In genomic region chr14:67554897-67555296, GRCm38 (mm10) we compare ENCODE assay signal across 19 mouse cellular contexts.
A peak's percentile ranks its signal among the peaks of the same experiment; 100 is the strongest.
DNase-seq lines count a peak whose midpoint lies in the region; ATAC-seq and TF ChIP-seq lines count a peak whose summit lies in the region.
"Had no signal": no experiment of that assay in that cellular context is flagged by ENCODE, and none has a peak within 500 bp of the region (broad histone marks: within the 10 kb centered on the region; RNA-seq: fewer than 3 reads in every experiment).

No protein-coding gene starts in this region.

- intact Hi-C loops in gastrocnemius, adult 2 months (cut with DNase I) = no loop called here

- H3K4me1 ChIP-seq in hindbrain, embryonic 13.5 days (replicated peaks) = peaks cover 17% of the 10 kb centered on the region
- peaks cover 11% of the 10 kb centered on the region for H3K4me1 ChIP-seq in hindbrain, embryonic 12.5 days
- H3K4me1 ChIP-seq in midbrain, embryonic 13.5 days (replicated peaks) = peaks cover 15% of the 10 kb centered on the region
- peaks cover 12% of the 10 kb centered on the region for H3K4me1 ChIP-seq in midbrain, embryonic 16.5 days (ENCODE audit: control insufficient read depth, insufficient read depth, low read length)
- H3K4me1 ChIP-seq in midbrain, embryonic 15.5 days = peaks cover 13% of the 10 kb centered on the region
- H3K4me1 ChIP-seq: heart, embryonic 12.5 days had no signal

- H3K9ac ChIP-seq in hindbrain, embryonic 13.5 days = no peak overlapping the region
- no peak overlapping the region for H3K9ac ChIP-seq in hindbrain, embryonic 12.5 days
- H3K9ac ChIP-seq in midbrain, embryonic 13.5 days (replicated peaks) = no peak overlapping the region
- H3K9ac ChIP-seq in midbrain, embryonic 16.5 days (ENCODE audit: low read depth, low read length) = no peak overlapping the region
- no peak overlapping the region for H3K9ac ChIP-seq in midbrain, embryonic 15.5 days
- H3K9ac ChIP-seq: embryonic facial prominence, embryonic 13.5 days; forebrain, embryonic 12.5 days; heart, embryonic 12.5 days had no signal

- peak; percentile 67 for ATAC-seq in hindbrain, embryonic 13.5 days (ENCODE audit: low FRiP score)
- ATAC-seq in hindbrain, embryonic 12.5 days (ENCODE audit: low FRiP score) = no peak
- ATAC-seq in midbrain, embryonic 13.5 days = peak; percentile 34; the same call in 1 of the 2 replicates
- no peak for ATAC-seq in midbrain, embryonic 16.5 days
- peak; percentile 64; the same call in 1 of the 2 replicates for ATAC-seq in midbrain, embryonic 15.5 days (replicated peaks)
- ATAC-seq: CD4-positive, CD25-positive, alpha-beta regulatory T cell, adult 4 months; forebrain, embryonic 16.5 days had no signal

- TF ChIP-seq CTCF in gastrocnemius, adult 2 months (IDR thresholded peaks at IDR 0.05) = no peak

- H3K36me3 ChIP-seq in hindbrain, embryonic 13.5 days = no peaks in the 10 kb centered on the region
- no peaks in the 10 kb centered on the region for H3K36me3 ChIP-seq in hindbrain, embryonic 12.5 days
- no peaks in the 10 kb centered on the region for H3K36me3 ChIP-seq in midbrain, embryonic 13.5 days
- no peaks in the 10 kb centered on the region for H3K36me3 ChIP-seq in midbrain, embryonic 16.5 days (ENCODE audit: control insufficient read depth, insufficient read depth, low read length)
- H3K36me3 ChIP-seq in midbrain, embryonic 15.5 days (replicated peaks) = no peaks in the 10 kb centered on the region
- H3K36me3 ChIP-seq: embryonic facial prominence, embryonic 13.5 days; forebrain, embryonic 12.5 days; G1E; heart, embryonic 12.5 days had no signal

- H3K4me2 ChIP-seq in hindbrain, embryonic 13.5 days = no peak overlapping the region
- H3K4me2 ChIP-seq in hindbrain, embryonic 12.5 days (replicated peaks) = no peak overlapping the region
- H3K4me2 ChIP-seq in midbrain, embryonic 13.5 days (replicated peaks) = no peak overlapping the region
- H3K4me2 ChIP-seq in midbrain, embryonic 16.5 days (ENCODE audit: low read length) = no peak overlapping the region
- H3K4me2 ChIP-seq in midbrain, embryonic 15.5 days = no peak overlapping the region
- H3K4me2 ChIP-seq: embryonic facial prominence, embryonic 13.5 days; forebrain, embryonic 12.5 days; heart, embryonic 12.5 days had no signal

- H3K9me3 ChIP-seq in hindbrain, embryonic 13.5 days = no peaks in the 10 kb centered on the region
- H3K9me3 ChIP-seq in hindbrain, embryonic 12.5 days (replicated peaks) = no peaks in the 10 kb centered on the region
- H3K9me3 ChIP-seq in midbrain, embryonic 13.5 days = no peaks in the 10 kb centered on the region
- H3K9me3 ChIP-seq in midbrain, embryonic 16.5 days (replicated peaks; ENCODE audit: control insufficient read depth, low read length, poor library complexity, severe bottlenecking) = no peaks in the 10 kb centered on the region
- H3K9me3 ChIP-seq in midbrain, embryonic 15.5 days = no peaks in the 10 kb centered on the region
- H3K9me3 ChIP-seq: embryonic facial prominence, embryonic 13.5 days; forebrain, embryonic 12.5 days; heart, embryonic 12.5 days had no signal

- no peak for DNase-seq in gastrocnemius, adult 2 months
- no peak for DNase-seq in ovary, postnatal 14 days (ENCODE audit: low spot score)
- DNase-seq: adrenal gland, postnatal 10 days; B cell, adult 2 months; cerebellum, adult 11-12 months; cerebellum, adult 9-11 months; cerebellum, postnatal 36 days; gastrocnemius, postnatal 14 days had no signal

- 64% methylated on average over 7 of the region's 7 CpGs for WGBS in hindbrain, embryonic 13.5 days
- 80% methylated on average over 7 of the region's 7 CpGs for WGBS in hindbrain, embryonic 12.5 days
- WGBS in midbrain, embryonic 13.5 days = 72% methylated on average over 7 of the region's 7 CpGs
- whole genome bisulfite sequencing in midbrain, embryonic 16.5 days = 60% methylated on average over 7 of the region's 7 CpGs
- WGBS in midbrain, embryonic 15.5 days = 66% methylated on average over 7 of the region's 7 CpGs

- no peak overlapping the region for H3K4me3 ChIP-seq in hindbrain, embryonic 13.5 days
- no peak overlapping the region for H3K4me3 ChIP-seq in hindbrain, embryonic 12.5 days
- H3K4me3 ChIP-seq in midbrain, embryonic 13.5 days (replicated peaks) = no peak overlapping the region
- no peak overlapping the region for H3K4me3 ChIP-seq in midbrain, embryonic 16.5 days (ENCODE audit: low read depth, low read length)
- H3K4me3 ChIP-seq in midbrain, embryonic 15.5 days = no peak overlapping the region
- no peak overlapping the region for H3K4me3 ChIP-seq in gastrocnemius, adult 2 months
- H3K4me3 ChIP-seq: embryonic facial prominence, embryonic 13.5 days; forebrain, embryonic 12.5 days; heart, embryonic 12.5 days had no signal

- H3K27ac ChIP-seq in hindbrain, embryonic 13.5 days = peak overlapping the region; percentile 58; the same call in 1 of the 2 replicates
- H3K27ac ChIP-seq in hindbrain, embryonic 12.5 days = no peak overlapping the region
- no peak overlapping the region for H3K27ac ChIP-seq in midbrain, embryonic 13.5 days
- H3K27ac ChIP-seq in midbrain, embryonic 16.5 days (ENCODE audit: low read length) = no peak overlapping the region
- no peak overlapping the region for H3K27ac ChIP-seq in midbrain, embryonic 15.5 days
- H3K27ac ChIP-seq in gastrocnemius, adult 2 months = no peak overlapping the region
- H3K27ac ChIP-seq: embryonic facial prominence, embryonic 13.5 days; forebrain, embryonic 12.5 days had no signal

- peaks cover 7% of the 10 kb centered on the region; the same call in 1 of the 2 replicates for H3K27me3 ChIP-seq in hindbrain, embryonic 13.5 days
- H3K27me3 ChIP-seq in hindbrain, embryonic 12.5 days = peaks cover 10% of the 10 kb centered on the region
- 0 out of 2 replicates have a peak, but pooled peaks cover 4% of the 10 kb centered on the region for H3K27me3 ChIP-seq in midbrain, embryonic 13.5 days
- no peaks in the 10 kb centered on the region for H3K27me3 ChIP-seq in midbrain, embryonic 16.5 days (ENCODE audit: control insufficient read depth, insufficient read depth, low read depth, low read length)
- H3K27me3 ChIP-seq in midbrain, embryonic 15.5 days (replicated peaks) = no peaks in the 10 kb centered on the region
- H3K27me3 ChIP-seq: heart, embryonic 12.5 days had no signal

Comparison
In these comparisons a context has a peak if more than half of its experiments do, and no peak if none do; other contexts are left out.
1. ATAC-seq: peak in hindbrain, embryonic 13.5 days (single experiment), midbrain, embryonic 13.5 days (single experiment) and midbrain, embryonic 15.5 days (single experiment); none in hindbrain, embryonic 12.5 days (single experiment) and midbrain, embryonic 16.5 days (single experiment).